Mouse (Mus musculus): ENCODE results near the gene Sytl3. TPM values are rescaled to one million over a fixed set of nuclear protein-coding genes. Genes with fewer than 3 reads are reported as not detected.

Gene Sytl3
- polyA plus RNA-seq, 1 experiment: 2.2 TPM

DNA sequence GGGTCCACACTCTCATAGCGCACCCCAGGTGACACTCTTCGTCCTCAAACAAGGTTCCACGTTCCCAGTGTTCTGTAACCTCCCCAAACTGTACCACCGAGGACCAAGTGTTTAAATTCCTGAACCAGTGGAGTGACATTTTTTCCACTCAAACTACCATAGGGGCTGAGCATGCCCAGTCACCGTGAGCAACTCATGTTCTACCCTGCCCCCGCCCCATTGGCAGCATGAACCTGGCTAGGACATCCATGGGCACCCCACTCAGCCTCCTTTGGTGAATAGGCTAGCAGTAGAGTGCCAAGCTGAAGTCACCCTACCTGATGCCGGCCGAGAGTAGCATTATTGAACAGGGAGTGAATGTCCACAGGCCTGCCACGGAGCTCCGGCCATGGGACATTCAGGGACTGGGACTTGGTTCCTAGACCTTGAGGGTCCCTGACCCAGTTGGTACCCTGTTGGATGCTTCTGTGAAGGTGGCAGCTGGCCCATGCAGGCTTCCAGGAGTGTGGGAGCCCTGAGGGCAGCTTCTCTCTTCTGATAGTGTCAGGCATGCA is 74.5 kb downstream of the Sytl3 start:
- no peak overlapping the region for H3K4me3 ChIP-seq (ENCODE audit: insufficient read depth, low read depth, low read length)
- peaks cover 5% of the 10 kb centered on the region; the same call in 1 of the 2 replicates for H3K4me1 ChIP-seq (ENCODE audit: control insufficient read depth, insufficient read depth, insufficient read length, low read length)
- H3K27ac ChIP-seq (replicated peaks; ENCODE audit: low read depth, low read length): no peak overlapping the region

DNA sequence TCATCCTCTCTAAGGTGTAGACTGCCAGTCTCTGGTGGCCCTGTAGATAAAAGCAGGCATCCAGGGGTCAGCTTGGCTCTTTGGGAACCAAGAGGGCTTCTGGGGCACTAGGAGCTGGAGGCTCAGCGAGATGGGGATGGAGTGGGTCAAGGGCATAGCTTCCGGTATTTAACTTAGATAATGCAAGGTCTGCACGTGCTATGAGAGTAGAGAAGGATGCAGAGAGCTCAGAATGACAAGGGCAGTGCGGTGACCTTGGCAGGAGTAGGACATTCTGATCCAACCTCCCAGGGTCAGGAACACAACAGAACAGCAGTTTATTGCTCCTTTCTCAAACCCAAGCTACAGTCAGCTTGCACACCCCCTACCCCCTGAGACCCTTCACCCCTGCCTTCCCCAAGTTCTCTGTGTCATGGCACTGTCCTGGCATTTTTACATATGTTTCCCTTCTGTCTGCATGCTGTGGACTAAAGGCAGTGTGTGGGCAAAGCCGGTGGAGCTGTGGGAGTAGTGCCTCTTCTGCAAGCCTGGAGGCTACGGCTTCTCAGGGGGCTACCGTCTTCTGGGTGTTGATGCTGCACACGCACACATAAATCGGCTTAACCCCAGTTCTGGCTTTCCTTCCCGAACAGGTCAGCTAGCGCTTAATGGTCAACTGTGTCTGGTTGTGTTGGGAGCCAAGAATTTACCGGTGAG is 76.0 kb downstream of the Sytl3 start:
- 0 out of 2 replicates have a peak, but pooled peaks cover 5% of the 10 kb centered on the region for H3K4me1 ChIP-seq (ENCODE audit: control insufficient read depth, insufficient read depth, insufficient read length, low read length)
- no peak overlapping the region for H3K27ac ChIP-seq (replicated peaks; ENCODE audit: low read depth, low read length)
- H3K4me3 ChIP-seq (ENCODE audit: insufficient read depth, low read depth, low read length): no peak overlapping the region

DNA sequence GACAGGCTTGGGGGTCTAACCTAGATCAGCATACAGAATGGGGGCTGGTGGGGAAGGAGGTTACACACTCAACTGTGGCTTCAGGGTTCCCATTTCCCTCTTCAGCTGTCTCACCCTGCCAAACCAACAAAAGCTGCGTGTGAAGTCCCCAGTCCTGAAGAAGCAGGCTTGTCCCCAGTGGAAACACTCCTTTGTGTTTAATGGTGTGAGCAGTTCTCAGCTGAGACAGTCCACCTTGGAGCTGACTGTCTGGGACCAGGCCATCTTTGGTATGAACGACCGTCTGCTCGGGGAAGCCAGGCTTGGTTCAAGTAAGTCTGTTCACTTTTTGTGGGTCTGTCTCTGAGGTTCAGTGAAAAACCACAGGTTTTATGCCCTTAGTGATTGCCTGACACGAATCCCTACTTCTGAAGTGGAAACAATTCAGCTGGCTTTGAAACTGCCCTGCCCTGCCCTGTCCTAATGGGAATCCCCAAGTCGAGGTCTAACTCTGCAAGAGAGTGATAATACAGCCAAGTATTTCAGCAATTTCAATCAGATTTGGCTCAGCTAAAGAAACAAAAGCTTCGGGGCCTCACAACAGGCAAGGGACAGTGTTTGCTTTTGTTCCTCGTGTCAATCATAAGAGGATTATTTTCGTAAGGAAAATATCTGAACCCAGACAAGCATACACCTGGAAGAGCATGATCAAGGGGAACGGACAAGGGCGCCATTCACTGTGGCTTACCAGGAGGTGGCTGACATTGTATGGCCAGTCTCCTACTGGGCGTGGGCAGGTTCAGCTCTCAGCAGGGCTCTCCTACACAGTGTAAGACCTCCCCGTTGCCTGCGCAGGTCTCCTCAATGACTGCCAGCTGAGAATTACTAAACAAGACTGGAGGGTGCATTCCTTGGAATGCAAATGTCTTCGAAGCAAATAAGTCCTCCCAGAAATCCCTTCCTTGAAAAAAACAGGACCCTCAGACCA is 77.7 kb downstream of the Sytl3 start:
- Histone ChIP-seq H3K27ac (replicated peaks; ENCODE audit: low read depth, low read length) (no peak overlapping the region), H3K4me3 (ENCODE audit: insufficient read depth, low read depth, low read length) (no peak overlapping the region)

DNA sequence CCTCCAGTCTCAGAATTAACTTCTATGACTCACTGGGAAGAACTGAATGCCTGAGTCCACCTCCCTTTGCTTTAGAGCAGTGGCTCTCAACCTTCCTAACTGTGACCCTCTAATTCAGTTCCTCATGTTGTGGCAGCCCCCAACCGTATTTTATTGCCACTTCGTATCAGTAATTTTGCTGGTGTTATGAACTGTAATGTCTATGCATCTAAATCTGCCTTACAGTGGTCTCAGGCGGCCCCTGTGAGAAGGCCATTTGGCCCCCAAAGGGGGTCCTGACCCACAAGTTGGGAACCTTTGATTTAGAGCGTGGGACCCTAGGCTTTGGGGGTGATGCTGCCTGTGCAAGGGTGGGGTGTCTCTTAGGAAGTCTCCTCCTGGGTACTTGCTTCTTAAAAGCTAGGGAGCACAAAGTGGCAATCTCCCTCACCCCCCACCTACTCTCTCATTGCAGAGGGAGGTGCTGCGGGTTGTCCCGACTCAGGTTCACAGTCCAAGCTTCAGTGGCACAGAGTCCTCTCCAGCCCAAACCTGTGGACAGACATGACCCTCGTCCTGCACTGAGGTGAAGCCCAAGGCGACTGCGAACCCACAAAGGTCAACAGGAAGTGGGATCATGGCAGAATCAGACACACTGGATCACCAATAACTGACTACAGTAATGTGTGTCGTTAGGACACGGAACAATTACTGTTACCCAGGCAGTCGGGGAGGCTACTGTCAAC is 78.5 kb downstream of the Sytl3 start:
- H3K4me1 ChIP-seq (ENCODE audit: control insufficient read depth, insufficient read depth, insufficient read length, low read length): peaks cover 7% of the 10 kb centered on the region; the same call in 1 of the 2 replicates
- H3K4me3 ChIP-seq (ENCODE audit: insufficient read depth, low read depth, low read length): no peak overlapping the region
- no peak overlapping the region for H3K27ac ChIP-seq (replicated peaks; ENCODE audit: low read depth, low read length)

More for the DNA sequence above, 77.7 kb downstream of the Sytl3 start:
- peaks cover 5% of the 10 kb centered on the region; the same call in 1 of the 2 replicates for H3K4me1 ChIP-seq (ENCODE audit: control insufficient read depth, insufficient read depth, insufficient read length, low read length)

DNA sequence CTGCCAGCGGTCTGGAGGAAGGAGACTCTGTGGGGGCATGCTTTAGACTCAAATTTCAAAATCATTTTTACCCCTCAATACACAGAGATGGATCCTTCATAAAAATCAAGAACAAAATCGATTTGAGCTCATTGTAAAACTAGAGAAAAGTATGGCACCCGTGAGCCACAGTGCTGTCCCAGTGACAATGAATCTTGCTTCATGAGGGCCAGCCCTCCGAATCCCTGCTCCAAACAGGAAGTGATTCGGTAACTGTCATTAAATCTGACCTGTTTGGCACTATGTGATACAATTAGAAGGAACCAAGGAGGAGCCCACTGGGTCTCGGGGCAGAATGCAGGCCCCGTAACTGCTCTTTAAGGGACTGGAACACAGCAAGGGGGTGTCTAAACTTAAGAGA is 79.9 kb downstream of the Sytl3 start:
- no peak overlapping the region for H3K27ac ChIP-seq (replicated peaks; ENCODE audit: low read depth, low read length)
- H3K4me1 ChIP-seq (ENCODE audit: control insufficient read depth, insufficient read depth, insufficient read length, low read length): peaks cover 14% of the 10 kb centered on the region
- H3K4me3 ChIP-seq (ENCODE audit: insufficient read depth, low read depth, low read length): no peak overlapping the region

DNA sequence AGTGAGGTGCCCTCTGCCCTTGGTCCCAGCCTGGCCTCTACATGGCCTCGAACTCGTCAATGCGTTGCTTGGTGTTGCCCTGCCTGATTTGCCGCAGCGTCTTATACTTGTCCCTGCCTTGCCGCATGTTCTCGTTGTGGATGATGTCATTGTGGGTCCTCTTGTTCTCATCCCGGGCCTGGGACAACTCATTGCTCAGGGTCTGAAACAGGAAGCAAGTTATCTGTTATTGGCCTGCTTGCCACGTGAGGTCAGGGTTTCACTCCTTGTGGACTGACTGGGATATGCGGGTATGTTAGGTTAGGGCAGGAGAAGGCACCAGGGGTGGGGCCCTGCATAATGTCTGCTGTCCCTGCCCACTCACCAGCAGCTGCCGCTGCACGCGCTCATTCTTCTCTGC is 80.4 kb downstream of the Sytl3 start:
- Histone ChIP-seq H3K4me1 (ENCODE audit: control insufficient read depth, insufficient read depth, insufficient read length, low read length) (peaks cover 17% of the 10 kb centered on the region), H3K27ac (replicated peaks; ENCODE audit: low read depth, low read length) (no peak overlapping the region), H3K4me3 (ENCODE audit: insufficient read depth, low read depth, low read length) (no peak overlapping the region)

DNA sequence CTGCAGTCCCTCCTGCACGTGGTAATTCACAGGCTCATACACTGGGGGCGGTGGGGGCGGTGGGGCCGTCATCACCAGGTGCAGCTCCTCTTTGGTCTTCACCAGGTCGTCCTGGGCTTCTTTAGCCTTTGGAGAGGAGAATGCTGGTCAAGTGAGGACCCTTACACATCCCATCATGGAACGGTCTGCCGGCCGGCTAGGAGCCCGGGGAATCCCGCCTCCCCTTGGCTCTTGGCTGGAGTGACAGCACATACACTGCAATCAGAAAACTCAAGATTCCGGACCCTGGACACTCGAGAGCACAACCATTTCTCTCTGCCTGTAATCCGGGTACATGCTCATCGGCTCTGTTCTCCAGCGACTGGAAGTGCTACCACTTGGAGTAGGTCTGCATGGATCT is 80.9 kb downstream of the Sytl3 start:
- H3K27ac ChIP-seq (replicated peaks; ENCODE audit: low read depth, low read length): no peak overlapping the region
- H3K4me3 ChIP-seq (ENCODE audit: insufficient read depth, low read depth, low read length): no peak overlapping the region
- H3K4me1 ChIP-seq (ENCODE audit: control insufficient read depth, insufficient read depth, insufficient read length, low read length): peaks cover 15% of the 10 kb centered on the region

DNA sequence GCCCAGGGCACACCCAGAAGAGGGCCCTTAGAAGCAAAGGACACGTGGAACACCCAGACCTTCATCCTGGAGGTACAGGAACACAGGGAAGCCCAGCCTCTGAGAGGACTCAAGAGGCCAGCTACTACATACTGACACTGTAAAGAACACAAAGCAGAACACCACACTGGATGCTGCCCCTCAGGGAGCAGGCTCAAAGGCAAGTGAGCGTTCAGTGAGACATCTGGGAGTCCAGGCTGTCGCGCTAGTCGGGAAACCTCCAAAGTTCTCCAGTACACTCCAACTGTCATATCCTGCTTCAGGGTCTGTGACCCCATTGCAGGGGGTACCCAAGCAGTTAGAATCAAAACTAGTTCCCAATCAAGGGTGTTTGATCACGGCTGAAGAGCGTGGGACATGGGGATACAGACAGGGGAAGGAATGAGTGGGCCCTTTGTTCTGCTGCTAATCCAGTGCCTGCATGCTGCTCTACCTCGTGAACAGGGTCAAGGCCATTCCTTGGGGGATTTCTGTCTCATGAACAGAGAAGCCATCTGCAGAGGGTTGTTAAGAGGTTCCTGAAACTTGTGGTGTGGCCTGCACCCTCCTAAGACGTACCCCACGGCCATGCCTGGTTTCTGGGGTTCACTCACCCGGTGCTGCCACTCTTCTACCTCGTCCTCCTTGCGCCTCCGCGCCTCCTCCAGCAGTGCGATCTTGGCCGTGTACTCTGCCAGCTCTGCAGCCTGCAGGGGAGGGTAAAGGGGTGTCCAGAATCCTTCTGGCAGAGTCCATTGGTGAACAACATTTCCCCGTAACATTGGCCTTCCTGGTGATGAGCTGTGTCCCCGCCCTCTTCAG is 81.7 kb downstream of the Sytl3 start:
- Histone ChIP-seq H3K27ac (replicated peaks; ENCODE audit: low read depth, low read length) (no peak overlapping the region), H3K4me3 (ENCODE audit: insufficient read depth, low read depth, low read length) (no peak overlapping the region), H3K4me1 (ENCODE audit: control insufficient read depth, insufficient read depth, insufficient read length, low read length) (peaks cover 15% of the 10 kb centered on the region)

DNA sequence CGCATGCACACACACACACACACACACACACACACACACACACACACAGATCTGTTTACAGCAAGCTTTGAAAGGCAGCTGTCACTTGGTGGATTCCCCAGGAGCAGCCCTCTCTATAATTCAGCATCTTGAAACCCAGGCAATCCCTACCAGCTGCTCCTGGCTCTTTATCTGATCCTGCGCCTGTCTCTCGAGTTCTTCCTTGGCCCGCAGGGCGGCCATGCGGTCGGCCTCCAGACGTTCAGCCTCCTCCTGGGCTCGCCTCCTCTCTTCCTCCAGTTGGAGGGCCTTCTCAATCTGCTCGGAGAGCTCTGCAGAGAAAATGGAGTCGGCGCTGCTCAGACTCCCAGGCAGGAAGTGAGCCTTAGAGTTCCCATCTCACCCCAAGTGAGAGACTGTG is 82.4 kb downstream of the Sytl3 start:
- peaks cover 14% of the 10 kb centered on the region for H3K4me1 ChIP-seq (ENCODE audit: control insufficient read depth, insufficient read depth, insufficient read length, low read length)
- no peak overlapping the region for H3K4me3 ChIP-seq (ENCODE audit: insufficient read depth, low read depth, low read length)
- H3K27ac ChIP-seq (replicated peaks; ENCODE audit: low read depth, low read length): no peak overlapping the region

DNA sequence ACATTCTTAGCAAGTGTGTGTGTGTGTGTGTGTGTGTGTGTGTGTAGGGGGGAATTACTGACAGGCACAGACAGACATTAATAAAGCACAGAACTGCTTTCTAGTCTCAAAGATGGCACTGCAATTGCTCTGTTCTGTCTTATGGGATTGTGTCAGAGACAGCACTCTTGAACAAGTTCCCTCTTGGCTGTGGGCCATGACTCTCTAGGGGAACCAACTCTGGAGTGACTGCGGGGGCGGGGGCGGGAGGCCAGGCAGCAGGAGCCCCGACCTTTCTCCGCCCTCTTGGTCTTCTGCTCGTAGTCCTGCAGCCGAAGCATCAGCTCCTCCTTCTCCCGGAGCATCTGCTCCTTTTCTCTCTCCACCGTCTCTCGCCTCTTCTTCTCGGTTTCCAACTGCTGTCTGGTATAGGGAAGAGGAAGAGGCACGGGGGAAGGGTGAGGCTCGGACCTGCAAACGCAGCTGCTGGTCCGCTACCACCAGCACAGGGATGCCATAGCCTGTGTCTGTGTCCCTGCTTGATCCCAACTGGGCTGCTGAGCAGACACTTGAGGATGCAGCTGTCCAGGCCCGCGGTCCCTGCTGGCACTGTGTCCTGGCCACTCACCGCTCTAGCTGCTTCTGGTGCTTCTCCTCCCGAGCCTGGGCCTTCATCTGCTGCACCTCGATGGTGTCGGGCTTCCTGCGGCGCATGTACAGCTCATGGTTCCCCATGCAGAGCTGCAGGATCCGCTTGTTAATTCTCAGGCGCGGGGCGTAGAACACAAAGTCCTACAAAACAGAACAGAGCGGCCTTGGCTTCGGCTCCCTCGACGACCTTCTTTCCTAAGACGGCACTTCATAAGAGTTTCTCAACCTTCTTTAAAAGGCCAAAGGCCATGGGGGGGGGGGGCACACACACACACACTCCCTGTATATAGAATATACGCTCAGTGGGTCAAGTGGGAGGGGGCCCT is 83.5 kb downstream of the Sytl3 start:
- Histone ChIP-seq H3K4me3 (ENCODE audit: insufficient read depth, low read depth, low read length) (no peak overlapping the region), H3K27ac (replicated peaks; ENCODE audit: low read depth, low read length) (no peak overlapping the region), H3K4me1 (ENCODE audit: control insufficient read depth, insufficient read depth, insufficient read length, low read length) (peaks cover 12% of the 10 kb centered on the region)

DNA sequence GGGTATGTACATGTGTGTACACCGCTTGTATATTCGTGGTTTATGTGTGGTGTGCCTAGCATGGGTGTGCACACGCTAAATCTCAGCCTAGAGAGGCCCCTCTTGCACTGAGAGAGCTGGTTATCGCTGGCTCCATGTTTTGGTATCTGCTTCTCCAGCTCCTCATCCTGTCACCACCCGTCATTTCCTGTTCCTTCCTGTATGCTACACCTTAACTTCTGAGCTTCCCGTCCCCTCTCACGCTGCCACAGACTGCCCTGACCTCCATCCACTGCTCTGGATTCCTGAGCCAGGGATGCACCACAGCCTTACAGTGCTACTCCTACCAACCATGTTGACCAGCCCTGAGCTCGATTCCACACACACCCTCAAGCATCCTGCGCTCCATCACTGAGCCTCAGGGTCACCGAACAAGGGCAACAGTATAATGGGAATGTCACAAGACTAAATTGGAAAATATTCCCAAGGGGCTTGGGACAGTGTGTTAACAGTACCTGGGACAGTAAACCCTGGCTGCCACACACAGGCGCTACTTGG is 84.2 kb downstream of the Sytl3 start:
- Histone ChIP-seq H3K4me3 (ENCODE audit: insufficient read depth, low read depth, low read length) (no peak overlapping the region), H3K27ac (replicated peaks; ENCODE audit: low read depth, low read length) (no peak overlapping the region; the same call in 1 of the 2 replicates), H3K4me1 (ENCODE audit: control insufficient read depth, insufficient read depth, insufficient read length, low read length) (peaks cover 12% of the 10 kb centered on the region)

DNA sequence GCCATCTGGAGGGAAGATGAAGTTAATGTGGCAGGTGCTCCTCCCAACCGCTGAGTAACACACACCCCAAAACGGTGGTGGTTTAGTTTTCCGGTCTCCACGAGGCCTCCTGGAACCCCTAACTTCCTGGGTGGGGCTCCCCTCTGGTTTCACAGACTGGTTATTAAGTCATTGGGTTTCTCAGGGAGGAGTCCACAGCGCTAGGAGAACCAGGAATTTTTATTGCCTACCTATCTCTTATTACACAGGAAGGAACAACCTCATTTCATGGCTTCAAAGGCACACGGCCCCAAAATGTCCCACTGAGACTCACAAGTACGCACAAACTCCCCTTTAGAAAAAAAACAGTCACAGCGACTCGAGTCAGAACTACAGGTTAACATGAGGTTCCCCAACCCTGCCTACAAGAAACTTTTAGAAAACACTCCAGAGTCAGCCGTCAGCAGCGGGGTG is 84.9 kb downstream of the Sytl3 start:
- Histone ChIP-seq H3K27ac (replicated peaks; ENCODE audit: low read depth, low read length) (no peak overlapping the region), H3K4me1 (ENCODE audit: control insufficient read depth, insufficient read depth, insufficient read length, low read length) (peaks cover 14% of the 10 kb centered on the region), H3K4me3 (ENCODE audit: insufficient read depth, low read depth, low read length) (no peak overlapping the region)

DNA sequence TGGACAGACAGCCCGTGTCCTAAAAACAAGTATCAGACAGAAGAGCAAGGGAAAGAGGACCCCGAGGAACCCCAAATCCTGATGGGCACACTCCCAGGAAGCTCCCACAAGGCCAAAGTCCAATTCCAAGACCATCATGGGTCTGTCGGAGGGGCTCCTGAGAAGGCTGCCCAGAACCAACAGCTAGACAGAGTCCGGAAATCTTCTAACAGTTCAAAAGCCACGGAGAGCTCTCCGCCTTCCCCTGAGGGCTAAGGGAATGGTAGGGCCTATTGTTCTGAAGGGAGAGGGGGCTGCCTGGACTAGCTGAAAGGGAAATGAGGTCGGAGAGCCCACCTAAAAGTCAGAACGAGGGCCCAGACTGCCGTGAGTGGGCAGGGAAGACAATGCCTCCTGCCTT is 85.5 kb downstream of the Sytl3 start:
- Histone ChIP-seq H3K27ac (replicated peaks; ENCODE audit: low read depth, low read length) (no peak overlapping the region), H3K4me1 (ENCODE audit: control insufficient read depth, insufficient read depth, insufficient read length, low read length) (peaks cover 15% of the 10 kb centered on the region), H3K4me3 (ENCODE audit: insufficient read depth, low read depth, low read length) (no peak overlapping the region)
